Mouse (Mus musculus) liver, adult 2 months (tissue): ENCODE data around the gene Rnf10. TPM values are rescaled to one million over a fixed set of nuclear protein-coding genes. Genes with fewer than 3 reads are reported as not detected.

Source experiments
- DNase-seq: peaks from one replicate; pipeline ENCODE4 v3.0.0-alpha.2; 2011; ENCODE audit warnings: low read depth, low spot score; ENCODE audit errors: extremely low read depth
- H3K27ac ChIP-seq: fragments of 200-500 bp; replicated peaks from 2 replicates; pipeline ENCODE4 v1.5.1; 2012; ENCODE audit warnings: low read depth, mild to moderate bottlenecking, control low read depth, inconsistent platforms, low read length; ENCODE audit not compliant: insufficient read depth
- H3K27me3 ChIP-seq: fragments of 200-500 bp; 2 replicates; pipeline ENCODE4 v1.6.1; 2012; ENCODE audit warnings: mild to moderate bottlenecking, moderate library complexity, low read length, inconsistent platforms; ENCODE audit not compliant: control insufficient read depth, insufficient read depth
- H3K36me3 ChIP-seq: fragments of 200-500 bp; 2 replicates; pipeline ENCODE4 v1.6.1; 2012; ENCODE audit warnings: low read length, inconsistent platforms; ENCODE audit not compliant: control insufficient read depth, insufficient read depth
- H3K4me1 ChIP-seq: fragments of 200-500 bp; 2 replicates; pipeline ENCODE4 v1.6.1; 2011; ENCODE audit warnings: low read length; ENCODE audit not compliant: control insufficient read depth, insufficient read depth
- H3K4me3 ChIP-seq: fragments of 200-500 bp; 2 replicates; pipeline ENCODE4 v1.5.1; 2011; ENCODE audit warnings: low read depth, mild to moderate bottlenecking, control low read depth, low read length, moderate library complexity; ENCODE audit not compliant: insufficient read depth
- H3K79me2 ChIP-seq: fragments of 200-500 bp; 2 replicates; pipeline ENCODE4 v1.6.1; 2012; ENCODE audit warnings: inconsistent platforms, mild to moderate bottlenecking, low read length, moderate library complexity; ENCODE audit not compliant: control insufficient read depth, insufficient read depth
- H3K9ac ChIP-seq: fragments of 200-500 bp; 2 replicates; pipeline ENCODE4 v1.6.1; 2012; ENCODE audit warnings: low read depth, mild to moderate bottlenecking, control low read depth, inconsistent platforms, low read length
- CTCF ChIP-seq: fragments of 200-500 bp; IDR thresholded peaks from 2 replicates; pipeline ENCODE4 v1.5.1; 2011; ENCODE audit warnings: low read depth, low read length, control low read depth
- POLR2A ChIP-seq: fragments of 200-500 bp; IDR thresholded peaks from 2 replicates; pipeline ENCODE4 v1.6.1; 2011; ENCODE audit warnings: low read length, control low read depth; ENCODE audit not compliant: insufficient read depth; ENCODE audit errors: extremely low read depth
- WGBS: fragments of 180-500 bp; shearing (Covaris S2); methylation state at CpG from one replicate; pipeline ENCODE4 v1.1.7; 2018; 5-methylcytosine and 5-hydroxymethylcytosine counted together
- polyA plus RNA-seq: library from polyadenylated mRNA; depleted of rRNA; stranded (reverse); fragments of >200 nt; gene quantifications from 2 replicates; pipeline ENCODE4 v1.2.3, GENCODE M21; 2012
- total RNA-seq: library from RNA; depleted of rRNA; stranded (reverse); fragments of >200 nt; gene quantifications from 2 replicates; pipeline ENCODE4 v1.2.3, GENCODE M21; 2014

Rnf10 gene
- total and polyA plus RNA-seq, 2 experiments = 32.1 to 79.2 TPM

- Histone ChIP-seq H3K79me2 (no peaks in the 10 kb centered on the region; the same call in 1 of the 2 replicates), H3K4me1 (peaks cover 9% of the 10 kb centered on the region; the same call in 1 of the 2 replicates), H3K4me3 (peak overlapping the region; percentile 72), H3K27me3 (no peaks in the 10 kb centered on the region), H3K9ac (peak overlapping the region; percentile 77), H3K27ac (peak overlapping the region; percentile 24), H3K36me3 (peaks cover 17% of the 10 kb centered on the region)
- TF ChIP-seq POLR2A (no peak), CTCF (no peak; the same call in 1 of the 2 replicates)
- DNase-seq = peak; percentile 26
- WGBS = 1% methylated on average over 46 of the region's 46 CpGs
Measured at GRCm38 (mm10) chr5:115300035-115300744, 27.5 kb upstream of the Rnf10 start.

GRCm38 (mm10) chr5:115296347-115296746, 23.6 kb upstream of the Rnf10 start:
- H3K27me3 ChIP-seq = no peaks in the 10 kb centered on the region
- DNase-seq = no peak
- WGBS = 78% methylated on average over 10 of the region's 10 CpGs
- no peak overlapping the region for H3K4me3 ChIP-seq
- peaks cover 17% of the 10 kb centered on the region for H3K36me3 ChIP-seq
- no peak overlapping the region for H3K27ac ChIP-seq
- H3K4me1 ChIP-seq = peaks cover 9% of the 10 kb centered on the region; the same call in 1 of the 2 replicates
- no peak overlapping the region for H3K9ac ChIP-seq
- no peaks in the 10 kb centered on the region; the same call in 1 of the 2 replicates for H3K79me2 ChIP-seq
- TF ChIP-seq POLR2A (no peak), CTCF (no peak)

GRCm38 (mm10) chr5:115294173-115294572, 21.5 kb upstream of the Rnf10 start:
- peak; percentile 52 for TF ChIP-seq CTCF
- TF ChIP-seq POLR2A = no peak
- Histone ChIP-seq H3K9ac (no peak overlapping the region), H3K36me3 (peaks cover 24% of the 10 kb centered on the region), H3K27me3 (no peaks in the 10 kb centered on the region), H3K4me3 (no peak overlapping the region), H3K4me1 (peaks cover 5% of the 10 kb centered on the region; the same call in 1 of the 2 replicates), H3K27ac (no peak overlapping the region), H3K79me2 (no peaks in the 10 kb centered on the region)
- no peak for DNase-seq
- WGBS = 94% methylated on average over 8 of the region's 8 CpGs

- no peak overlapping the region for H3K4me3 ChIP-seq
- DNase-seq = no peak
- TF ChIP-seq CTCF = peak; percentile 40; the same call in 1 of the 2 replicates
- no peak for TF ChIP-seq POLR2A
Measured at GRCm38 (mm10) chr5:115284735-115285134, 12.0 kb upstream of the Rnf10 start.

GRCm38 (mm10) chr5:115280050-115280687, 7.5 kb upstream of the Rnf10 start:
- Histone ChIP-seq H3K27me3 (no peaks in the 10 kb centered on the region), H3K4me3 (peak overlapping the region; percentile 100), H3K9ac (peak overlapping the region; percentile 98), H3K79me2 (peaks cover 12% of the 10 kb centered on the region), H3K36me3 (peaks cover 6% of the 10 kb centered on the region; the same call in 1 of the 2 replicates), H3K4me1 (peaks cover 3% of the 10 kb centered on the region), H3K27ac (peak overlapping the region; percentile 88)
- DNase-seq = no peak
- 2% methylated on average over 17 of the region's 17 CpGs for WGBS
- no peak for TF ChIP-seq CTCF
- TF ChIP-seq POLR2A = no peak

More at GRCm38 (mm10) chr5:115284735-115285134, 12.0 kb upstream of the Rnf10 start:
- WGBS = 94% methylated on average over 3 of the region's 3 CpGs
- no peak overlapping the region for H3K27ac ChIP-seq
- H3K36me3 ChIP-seq = peaks cover 20% of the 10 kb centered on the region
- H3K4me1 ChIP-seq = peaks cover 2% of the 10 kb centered on the region
- peaks cover 10% of the 10 kb centered on the region for H3K79me2 ChIP-seq
- no peak overlapping the region for H3K9ac ChIP-seq
- H3K27me3 ChIP-seq = no peaks in the 10 kb centered on the region
